Mouse (Mus musculus): ENCODE measurements around the gene Asb8. TPM values are rescaled to one million over a fixed set of nuclear protein-coding genes. Genes with fewer than 3 reads are reported as not detected.

Asb8 gene
- polyA plus RNA-seq, 1 experiment, result 60.1 TPM

- DNase-seq (ENCODE audit: low read depth), result no peak
- TF ChIP-seq POLR2A (IDR thresholded peaks at IDR 0.05; ENCODE audit: borderline replicate concordance, extremely low read depth, insufficient read depth, insufficient read length, poor library complexity, severe bottlenecking), result no peak
- TF ChIP-seq CTCF (IDR thresholded peaks at IDR 0.05; ENCODE audit: borderline replicate concordance, extremely low read depth, insufficient read depth, insufficient read length), result no peak
Observed at GRCm38 (mm10) chr15:98136871-98137270, 28.6 kb downstream of the Asb8 start.

DNA sequence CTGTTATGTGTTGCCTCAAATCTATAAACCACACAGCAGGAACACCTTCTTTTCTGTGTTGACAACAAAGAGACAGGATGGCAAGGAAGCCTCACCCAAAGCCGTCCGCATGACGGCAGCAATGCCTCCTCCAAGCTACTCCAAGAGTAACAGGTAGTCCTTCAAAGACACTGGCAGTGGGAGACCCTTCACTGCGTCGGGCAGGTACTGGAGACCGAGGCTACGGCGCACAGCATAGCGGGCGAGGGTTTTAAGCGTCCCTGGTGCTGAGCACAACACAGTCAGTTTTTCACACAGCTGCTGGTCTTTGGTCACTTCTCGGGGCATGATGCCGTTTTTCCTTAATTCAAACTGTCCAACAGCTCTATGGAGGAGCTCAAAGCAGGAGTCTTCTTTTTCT, 29.8 kb downstream of the Asb8 start:
- no peak for TF ChIP-seq POLR2A (IDR thresholded peaks at IDR 0.05; ENCODE audit: borderline replicate concordance, extremely low read depth, insufficient read depth, insufficient read length, poor library complexity, severe bottlenecking)
- no peak for TF ChIP-seq CTCF (IDR thresholded peaks at IDR 0.05; ENCODE audit: borderline replicate concordance, extremely low read depth, insufficient read depth, insufficient read length)

DNA sequence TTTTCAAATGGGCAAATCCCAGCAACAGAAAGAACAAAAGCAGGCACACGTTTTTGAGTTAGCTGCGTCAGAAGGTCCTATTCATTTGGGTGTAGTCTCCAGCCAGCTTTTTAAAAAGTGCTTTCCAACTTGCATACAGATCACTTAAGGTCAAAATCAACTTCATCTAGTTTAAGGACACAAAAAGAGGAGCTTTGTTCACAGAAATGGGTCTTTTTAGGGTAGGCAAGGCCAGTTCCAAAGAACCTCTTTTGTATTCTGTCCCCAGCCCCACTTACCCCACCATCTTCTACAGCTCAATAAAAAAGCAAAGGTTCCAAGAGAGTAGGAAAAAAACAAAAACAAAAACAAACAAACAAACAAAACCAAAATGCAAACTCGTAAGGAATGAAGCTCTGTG, 30.8 kb downstream of the Asb8 start:
- peak; percentile 9 for DNase-seq (ENCODE audit: low read depth)
- TF ChIP-seq CTCF (IDR thresholded peaks at IDR 0.05; ENCODE audit: borderline replicate concordance, extremely low read depth, insufficient read depth, insufficient read length), result no peak
- TF ChIP-seq POLR2A (IDR thresholded peaks at IDR 0.05; ENCODE audit: borderline replicate concordance, extremely low read depth, insufficient read depth, insufficient read length, poor library complexity, severe bottlenecking), result no peak

More for the DNA sequence above, 29.8 kb downstream of the Asb8 start:
- no peak for DNase-seq (ENCODE audit: low read depth)

GRCm38 (mm10) chr15:98134034-98134433, 31.4 kb downstream of the Asb8 start:
- peak; percentile 14 for DNase-seq (ENCODE audit: low read depth)
- no peak for TF ChIP-seq CTCF (IDR thresholded peaks at IDR 0.05; ENCODE audit: borderline replicate concordance, extremely low read depth, insufficient read depth, insufficient read length)
- no peak for TF ChIP-seq POLR2A (IDR thresholded peaks at IDR 0.05; ENCODE audit: borderline replicate concordance, extremely low read depth, insufficient read depth, insufficient read length, poor library complexity, severe bottlenecking)

- TF ChIP-seq CTCF (IDR thresholded peaks at IDR 0.05; ENCODE audit: borderline replicate concordance, extremely low read depth, insufficient read depth, insufficient read length) (no peak), POLR2A (IDR thresholded peaks at IDR 0.05; ENCODE audit: borderline replicate concordance, extremely low read depth, insufficient read depth, insufficient read length, poor library complexity, severe bottlenecking) (no peak)
Observed at GRCm38 (mm10) chr15:98133471-98133870, 32.0 kb downstream of the Asb8 start.

GRCm38 (mm10) chr15:98131942-98132655, 33.3 kb downstream of the Asb8 start:
- DNase-seq (ENCODE audit: low read depth), result no peak
- TF ChIP-seq POLR2A (IDR thresholded peaks at IDR 0.05; ENCODE audit: borderline replicate concordance, extremely low read depth, insufficient read depth, insufficient read length, poor library complexity, severe bottlenecking) (no peak), CTCF (IDR thresholded peaks at IDR 0.05; ENCODE audit: borderline replicate concordance, extremely low read depth, insufficient read depth, insufficient read length) (no peak)

More at GRCm38 (mm10) chr15:98133471-98133870, 32.0 kb downstream of the Asb8 start:
- no peak for DNase-seq (ENCODE audit: low read depth)

GRCm38 (mm10) chr15:98131451-98131850, 34.0 kb downstream of the Asb8 start:
- DNase-seq (ENCODE audit: low read depth), result no peak
- no peak for TF ChIP-seq CTCF (IDR thresholded peaks at IDR 0.05; ENCODE audit: borderline replicate concordance, extremely low read depth, insufficient read depth, insufficient read length)
- no peak for TF ChIP-seq POLR2A (IDR thresholded peaks at IDR 0.05; ENCODE audit: borderline replicate concordance, extremely low read depth, insufficient read depth, insufficient read length, poor library complexity, severe bottlenecking)

- DNase-seq (ENCODE audit: low read depth), result no peak
- TF ChIP-seq POLR2A (IDR thresholded peaks at IDR 0.05; ENCODE audit: borderline replicate concordance, extremely low read depth, insufficient read depth, insufficient read length, poor library complexity, severe bottlenecking) (no peak), CTCF (IDR thresholded peaks at IDR 0.05; ENCODE audit: borderline replicate concordance, extremely low read depth, insufficient read depth, insufficient read length) (no peak)
Observed at GRCm38 (mm10) chr15:98131001-98131400, 34.4 kb downstream of the Asb8 start.

- DNase-seq (ENCODE audit: low read depth), result no peak
- TF ChIP-seq CTCF (IDR thresholded peaks at IDR 0.05; ENCODE audit: borderline replicate concordance, extremely low read depth, insufficient read depth, insufficient read length), result no peak
- TF ChIP-seq POLR2A (IDR thresholded peaks at IDR 0.05; ENCODE audit: borderline replicate concordance, extremely low read depth, insufficient read depth, insufficient read length, poor library complexity, severe bottlenecking), result no peak
Observed at GRCm38 (mm10) chr15:98120831-98121230, 44.6 kb downstream of the Asb8 start.

- DNase-seq (ENCODE audit: low read depth), result no peak
- TF ChIP-seq CTCF (IDR thresholded peaks at IDR 0.05; ENCODE audit: borderline replicate concordance, extremely low read depth, insufficient read depth, insufficient read length), result no peak
- no peak for TF ChIP-seq POLR2A (IDR thresholded peaks at IDR 0.05; ENCODE audit: borderline replicate concordance, extremely low read depth, insufficient read depth, insufficient read length, poor library complexity, severe bottlenecking)
Observed at GRCm38 (mm10) chr15:98119363-98119762, 46.1 kb downstream of the Asb8 start.

- TF ChIP-seq POLR2A (IDR thresholded peaks at IDR 0.05; ENCODE audit: borderline replicate concordance, extremely low read depth, insufficient read depth, insufficient read length, poor library complexity, severe bottlenecking) (no peak), CTCF (IDR thresholded peaks at IDR 0.05; ENCODE audit: borderline replicate concordance, extremely low read depth, insufficient read depth, insufficient read length) (no peak)
- no peak for DNase-seq (ENCODE audit: low read depth)
Observed at GRCm38 (mm10) chr15:98116287-98116686, 49.1 kb downstream of the Asb8 start.

DNA sequence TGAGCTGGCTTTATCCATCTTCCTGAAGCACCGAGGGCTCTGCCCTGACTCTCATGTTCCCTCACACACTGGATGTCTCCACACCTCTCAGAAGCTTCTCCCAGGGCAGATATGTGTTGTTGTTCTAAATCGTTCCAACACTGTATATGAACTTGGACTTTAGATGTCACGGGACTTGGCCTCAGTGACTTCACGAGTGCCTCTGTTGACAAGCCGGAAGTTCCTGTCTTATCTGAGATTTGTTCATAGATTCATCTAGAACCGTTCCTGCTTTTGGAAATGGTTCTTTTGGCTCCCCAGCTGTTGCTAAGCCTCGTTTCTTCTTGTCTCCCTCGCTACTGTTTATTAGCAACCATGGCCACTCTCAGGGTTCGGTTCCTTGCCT, 49.7 kb downstream of the Asb8 start:
- TF ChIP-seq POLR2A (IDR thresholded peaks at IDR 0.05; ENCODE audit: borderline replicate concordance, extremely low read depth, insufficient read depth, insufficient read length, poor library complexity, severe bottlenecking) (no peak), CTCF (IDR thresholded peaks at IDR 0.05; ENCODE audit: borderline replicate concordance, extremely low read depth, insufficient read depth, insufficient read length) (no peak)
- no peak for DNase-seq (ENCODE audit: low read depth)

All from brain, embryonic 14.5 days (tissue).